Mouse (Mus musculus): ENCODE data around the gene Gfy. TPM values are rescaled to one million over a fixed set of nuclear protein-coding genes. Genes with fewer than 3 reads are reported as not detected.
"Not testable (repeated sequence)": the region's sequence is repeated elsewhere in the genome, so short reads cannot be mapped to it uniquely, and the experiment has no call there.

Gfy gene
- polyA plus RNA-seq, 1 experiment = not detected

- no peak for DNase-seq (ENCODE audit: low read depth)
Observed at GRCm38 (mm10) chr7:45167761-45168445, 11.5 kb downstream of the Gfy start.

- no peak for DNase-seq (ENCODE audit: low read depth)
Observed at GRCm38 (mm10) chr7:45166950-45167401, 12.4 kb downstream of the Gfy start.

DNA sequence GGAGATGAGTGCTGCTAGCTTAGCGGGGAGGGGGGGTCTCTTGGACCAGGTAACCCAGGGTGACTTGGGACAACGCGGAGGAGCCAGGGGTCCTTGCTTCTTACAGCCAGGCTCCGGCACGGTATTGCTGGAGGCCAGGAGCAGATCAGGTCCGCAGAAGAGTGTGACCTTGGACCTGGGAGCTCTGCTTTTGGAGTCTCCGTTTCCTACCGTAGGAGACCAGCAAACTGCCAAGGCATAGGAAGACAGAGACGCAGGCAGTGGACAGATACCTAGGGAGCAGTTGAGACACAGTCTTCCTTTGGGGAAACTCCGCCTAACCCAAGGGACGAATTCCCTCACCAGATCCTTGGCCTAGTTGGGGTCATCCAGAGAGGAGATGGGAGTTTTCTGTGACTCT, 13.7 kb downstream of the Gfy start:
- no peak for DNase-seq (ENCODE audit: low read depth)

DNA sequence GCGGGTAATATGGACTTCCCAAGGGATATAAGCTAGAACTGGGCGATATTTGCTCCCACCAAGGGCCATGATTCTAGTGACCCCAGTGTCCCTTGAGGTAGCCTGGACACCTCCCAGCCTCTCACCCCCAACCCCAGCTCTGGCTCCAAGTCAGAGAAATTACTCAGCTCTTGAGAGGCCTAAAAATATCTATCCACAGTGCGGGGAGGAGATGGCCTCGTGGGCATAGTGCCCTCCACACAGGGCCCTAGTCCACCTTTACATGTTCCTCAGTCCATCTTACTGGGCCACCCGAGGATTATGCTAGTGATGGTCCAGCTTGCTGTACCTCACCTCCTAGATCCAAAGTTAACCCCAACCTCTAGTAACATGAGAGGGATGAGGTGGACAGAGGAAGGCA, 14.5 kb downstream of the Gfy start:
- no peak for DNase-seq (ENCODE audit: low read depth)

DNA sequence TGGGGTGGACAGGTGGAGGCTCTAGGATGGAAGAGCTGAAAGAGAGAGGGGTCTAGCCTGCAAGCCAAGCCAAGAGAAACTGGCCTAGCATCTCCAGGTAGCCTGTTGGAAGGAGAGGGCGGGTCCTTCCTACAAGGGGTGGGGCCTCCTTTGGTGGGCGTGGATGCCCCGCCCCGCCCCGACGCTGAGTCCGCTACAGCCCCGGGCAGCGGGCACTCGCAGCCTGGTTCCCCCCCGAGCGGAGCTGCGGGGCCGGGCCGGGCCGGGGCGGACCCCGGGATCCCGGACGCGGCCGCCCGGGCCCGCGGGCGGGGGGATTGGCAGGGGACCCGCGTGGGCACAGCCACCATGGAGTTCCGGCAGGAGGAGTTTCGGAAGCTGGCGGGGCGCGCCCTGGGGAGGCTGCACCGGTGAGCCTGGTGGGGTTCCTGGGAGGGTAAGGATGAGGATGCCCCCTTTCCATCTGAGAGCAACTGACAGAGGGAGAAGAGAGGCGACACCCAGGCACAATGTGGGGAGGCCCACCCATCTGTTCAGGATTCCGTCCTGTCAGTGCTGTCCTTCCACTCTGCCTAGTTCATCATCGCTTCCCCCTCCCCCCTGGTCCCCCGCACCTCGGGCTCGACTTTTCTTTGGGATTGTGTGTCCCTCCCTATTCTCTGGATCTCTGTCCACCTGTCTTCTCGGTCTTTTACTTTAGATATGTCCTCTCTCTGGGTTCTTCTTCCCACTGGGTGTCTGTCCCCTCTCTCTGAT, 15.5 kb downstream of the Gfy start, which contains the start of gene Slc17a7:
Gene Slc17a7, plus strand, starts transcription at position 215 of the 756 bp plus-strand sequence.
- no peak for DNase-seq (ENCODE audit: low read depth)

DNA sequence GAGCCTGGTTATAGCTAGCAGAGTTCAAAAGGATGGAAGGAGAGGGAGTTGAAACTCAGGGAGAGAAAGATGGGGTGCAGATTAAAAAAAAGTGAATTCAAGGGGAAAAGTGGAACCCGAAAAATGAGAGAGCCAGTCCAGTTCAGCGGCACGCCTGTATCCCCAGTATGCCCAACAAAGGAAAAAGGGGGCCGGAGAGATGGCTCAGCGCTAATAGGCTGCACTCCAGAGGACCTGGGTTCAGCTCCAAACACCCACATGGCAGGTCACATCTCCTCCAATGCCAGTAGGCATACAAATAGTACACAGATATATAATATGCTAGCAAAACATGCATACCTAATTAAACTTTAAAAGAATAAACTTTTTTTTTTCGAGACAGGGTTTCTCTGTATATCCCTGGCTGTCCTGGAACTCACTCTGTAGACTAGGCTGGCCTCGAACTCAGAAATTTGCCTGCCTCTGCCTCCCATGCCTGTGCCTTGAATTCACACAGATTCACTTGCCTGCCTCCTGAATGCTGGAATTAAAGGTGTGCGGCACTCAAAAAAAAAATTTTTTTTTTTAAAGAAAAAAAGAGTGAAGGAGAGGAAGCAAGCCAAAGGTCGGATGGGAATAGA, 16.3 kb downstream of the Gfy start:
- DNase-seq (ENCODE audit: low read depth) = no peak

- no peak for DNase-seq (ENCODE audit: low read depth)
Observed at GRCm38 (mm10) chr7:45162551-45162950, 16.8 kb downstream of the Gfy start.

GRCm38 (mm10) chr7:45161612-45162473, 17.5 kb downstream of the Gfy start:
- no peak for DNase-seq (ENCODE audit: low read depth)

- no peak for DNase-seq (ENCODE audit: low read depth)
Observed at GRCm38 (mm10) chr7:45160866-45161265, 18.5 kb downstream of the Gfy start.

DNA sequence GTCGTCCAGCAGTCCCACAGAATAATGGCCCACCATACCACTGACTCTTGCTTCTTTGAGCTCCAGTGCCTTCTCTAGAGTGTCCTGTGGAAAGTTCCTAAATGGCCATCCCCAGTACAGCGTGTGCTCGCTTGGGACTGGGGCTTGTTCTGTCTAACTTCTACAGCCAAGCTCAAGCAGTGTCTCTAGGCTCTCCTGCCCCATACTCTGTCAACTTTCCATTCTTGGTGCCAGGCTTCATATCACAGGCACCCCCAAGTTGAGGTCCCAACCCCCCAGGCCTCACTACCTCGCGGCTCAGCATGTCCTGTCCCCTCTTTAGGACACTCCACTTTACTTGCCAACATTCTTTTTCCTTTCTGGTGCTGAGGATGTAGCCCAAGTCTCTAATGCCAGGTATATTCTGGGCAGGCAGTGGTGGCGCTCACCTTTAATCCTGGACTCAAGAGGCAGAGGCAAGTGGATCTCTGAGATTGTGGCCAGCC, 19.0 kb downstream of the Gfy start:
- no peak for DNase-seq (ENCODE audit: low read depth)

- DNase-seq (ENCODE audit: low read depth) = no peak
Observed at GRCm38 (mm10) chr7:45158991-45159390, 20.4 kb downstream of the Gfy start.

DNA sequence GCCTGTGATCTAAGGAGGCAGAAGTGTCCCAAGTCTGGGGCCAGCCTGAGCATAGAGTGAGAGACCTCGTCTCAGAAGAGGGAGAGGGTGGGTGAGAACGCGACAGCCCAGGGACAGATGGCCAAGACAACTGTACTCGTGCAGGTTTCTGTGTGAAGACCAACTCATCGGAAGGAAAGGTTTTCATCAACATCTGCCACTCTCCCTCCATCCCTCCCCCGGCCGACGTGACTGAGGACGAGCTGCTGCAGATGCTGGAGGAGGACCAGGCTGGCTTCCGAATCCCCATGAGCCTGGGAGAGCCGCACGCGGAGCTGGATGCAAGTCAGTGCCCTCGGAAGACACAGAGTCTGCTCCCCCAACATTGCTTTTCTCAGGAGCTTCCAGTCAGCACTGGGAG, 21.9 kb downstream of the Gfy start:
- no peak for DNase-seq (ENCODE audit: low read depth)

GRCm38 (mm10) chr7:45156206-45156605, 23.2 kb downstream of the Gfy start:
- DNase-seq (ENCODE audit: low read depth) = no peak

GRCm38 (mm10) chr7:45155590-45155989, 23.8 kb downstream of the Gfy start:
- no peak for DNase-seq (ENCODE audit: low read depth)

DNA sequence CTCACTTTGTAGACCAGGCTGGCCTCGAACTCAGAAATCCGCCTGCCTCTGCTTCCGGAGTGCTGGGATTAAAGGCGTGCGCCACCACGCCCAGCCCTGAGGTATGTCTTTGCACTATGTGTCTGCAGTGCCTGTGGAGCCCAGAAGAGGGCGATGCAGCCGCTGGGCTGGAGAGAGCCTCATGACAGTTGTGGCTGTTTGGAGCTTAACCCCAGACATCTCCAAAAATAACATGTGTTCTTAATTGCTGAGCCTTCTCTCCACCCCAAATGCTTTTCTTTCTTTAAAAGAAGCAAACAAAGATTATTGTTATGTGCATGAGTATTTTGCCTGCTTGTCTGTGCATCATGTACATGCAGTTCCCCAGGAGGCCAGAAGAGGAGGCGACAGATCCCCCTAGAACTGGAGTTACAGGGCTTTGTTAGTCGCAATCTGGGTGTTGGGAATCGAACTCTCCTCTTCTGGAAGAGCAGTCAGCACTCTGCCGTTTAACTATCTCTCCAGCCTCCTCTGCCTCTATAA, 24.3 kb downstream of the Gfy start:
- DNase-seq (ENCODE audit: low read depth) = no peak

GRCm38 (mm10) chr7:45154096-45154992, 25.0 kb downstream of the Gfy start, which contains the start of the genes Pih1d1 and Aldh16a1:
Gene Pih1d1, plus strand, starts transcription at chr7:45154303.
Gene Aldh16a1, minus strand, starts transcription at chr7:45154584.
- DNase-seq (ENCODE audit: low read depth) = no peak

DNA sequence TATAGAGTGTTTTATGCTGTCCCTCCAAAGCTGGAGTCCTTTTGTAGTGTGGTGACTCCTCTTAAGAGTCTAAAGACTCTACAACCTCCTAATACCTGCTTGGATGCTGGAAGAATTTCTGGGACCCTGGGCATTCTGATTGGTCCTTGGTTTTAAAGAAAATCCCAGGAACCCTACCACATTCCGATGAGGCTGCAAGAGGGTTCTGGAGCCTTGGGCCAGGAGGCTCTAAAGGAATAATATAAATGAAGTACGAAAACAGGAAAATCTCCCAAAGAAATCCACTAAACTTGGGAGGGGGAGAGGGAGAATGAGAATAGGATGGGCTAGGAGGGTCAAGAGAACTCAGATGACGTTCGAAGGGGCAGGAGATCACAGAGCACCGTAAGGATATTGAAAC, 25.8 kb downstream of the Gfy start:
- DNase-seq (ENCODE audit: low read depth) = no peak

GRCm38 (mm10) chr7:45153052-45153451, 26.3 kb downstream of the Gfy start:
- not testable (repeated sequence) for DNase-seq (ENCODE audit: low read depth)

DNA sequence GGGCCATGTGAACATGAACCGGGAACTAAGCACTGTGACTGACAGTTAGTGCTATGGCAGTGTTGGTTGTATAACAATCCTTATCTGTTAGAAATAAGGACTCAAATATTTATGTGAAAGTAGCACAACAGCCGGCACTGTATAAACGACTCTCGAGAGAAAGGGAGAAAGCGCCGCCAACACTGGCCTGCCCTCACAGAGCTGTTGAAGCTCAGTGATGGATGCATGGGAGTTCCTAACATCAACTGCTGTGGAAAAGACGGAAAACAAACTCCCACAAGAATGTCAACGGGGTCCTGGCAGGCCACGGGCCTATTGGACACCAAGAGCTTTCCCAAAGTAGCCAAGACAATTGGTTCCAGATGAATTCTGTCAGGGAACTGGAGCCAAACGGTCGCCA, 28.1 kb downstream of the Gfy start:
- DNase-seq (ENCODE audit: low read depth) = no peak

- no peak for DNase-seq (ENCODE audit: low read depth)
Observed at GRCm38 (mm10) chr7:45150321-45150720, 29.0 kb downstream of the Gfy start.
